Mouse (Mus musculus): ENCODE measurements around the gene Zp3. TPM values are rescaled to one million over a fixed set of nuclear protein-coding genes. Genes with fewer than 3 reads are reported as not detected.
A peak's percentile ranks its signal among the peaks of the same experiment; 100 is the strongest.

The Zp3 gene
- polyA plus RNA-seq, 2 experiments = 0.37 to 0.38 TPM

- DNase-seq (ENCODE audit: low spot score) = no peak
- Histone ChIP-seq H3K9ac (ENCODE audit: low read depth, low read length, severe bottlenecking) (no peak overlapping the region), H3K27me3 (ENCODE audit: control insufficient read depth, insufficient read depth, low read length) (no peaks in the 10 kb centered on the region), H3K4me1 (ENCODE audit: control insufficient read depth, insufficient read depth, low read length) (peaks cover 14% of the 10 kb centered on the region), H3K9me3 (ENCODE audit: control insufficient read depth, low read length) (no peaks in the 10 kb centered on the region), H3K36me3 (ENCODE audit: control insufficient read depth, insufficient read depth, low read length) (no peaks in the 10 kb centered on the region), H3K4me3 (replicated peaks; ENCODE audit: low read length) (no peak overlapping the region), H3K27ac (replicated peaks; ENCODE audit: low read depth, low read length) (peak overlapping the region; percentile 83), H3K4me2 (replicated peaks; ENCODE audit: low read depth, low read length, severe bottlenecking) (peak overlapping the region; percentile 57)
- 75% methylated on average over 9 of the region's 9 CpGs for WGBS
- no peak for ATAC-seq (ENCODE audit: low FRiP score, low read depth)
- TF ChIP-seq POLR2A (IDR thresholded peaks at IDR 0.05; ENCODE audit: borderline replicate concordance, extremely low read depth, insufficient read depth, insufficient read length) = no peak
Measured at GRCm38 (mm10) chr5:135956300-135957206, 23.3 kb upstream of the Zp3 start.

DNA sequence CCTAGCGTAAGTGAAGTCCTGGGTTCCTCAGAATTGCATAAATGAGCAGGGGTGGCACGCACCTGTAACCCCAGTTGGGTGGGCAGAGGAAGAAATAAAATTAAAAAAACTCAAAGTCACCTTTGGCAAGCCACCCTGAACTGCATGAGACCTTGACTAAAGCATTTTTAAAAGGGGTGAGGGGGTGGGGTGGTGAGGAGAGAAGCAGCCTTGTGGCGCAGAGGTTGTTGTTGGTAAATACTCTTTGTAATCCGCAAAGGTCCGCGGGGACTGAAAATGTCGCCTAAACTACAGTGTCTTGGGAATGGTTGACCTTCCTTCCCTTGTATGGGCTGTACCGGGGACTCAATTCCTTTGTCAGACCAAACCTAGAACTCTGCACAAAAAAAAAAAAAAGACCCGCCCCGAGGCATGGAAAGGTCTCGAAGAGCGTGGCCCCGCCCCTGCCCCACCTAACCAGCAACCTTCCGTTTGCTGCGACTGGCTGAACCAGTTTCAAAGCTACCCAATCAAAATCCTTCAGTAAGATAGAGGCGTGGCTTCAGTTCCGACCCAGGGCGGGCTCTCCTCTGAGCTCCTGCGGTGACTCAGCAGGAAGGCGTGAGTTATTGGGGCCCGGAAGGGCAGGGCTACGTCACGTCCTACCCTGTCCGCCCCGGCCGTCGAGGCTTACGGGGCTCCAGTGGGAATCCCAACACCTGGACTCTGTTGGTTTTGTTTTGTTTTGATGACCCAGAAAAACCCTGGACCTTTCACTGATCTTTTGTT lies 22.5 kb upstream of the Zp3 start:
- H3K36me3 ChIP-seq (ENCODE audit: control insufficient read depth, insufficient read depth, low read length) = no peaks in the 10 kb centered on the region
- DNase-seq (ENCODE audit: low spot score) = peak; percentile 100
- H3K4me1 ChIP-seq (ENCODE audit: control insufficient read depth, insufficient read depth, low read length) = peaks cover 19% of the 10 kb centered on the region
- 7% methylated on average over 28 of the region's 28 CpGs for WGBS
- peak; percentile 71; the same call in 1 of the 2 replicates for TF ChIP-seq POLR2A (IDR thresholded peaks at IDR 0.05; ENCODE audit: borderline replicate concordance, extremely low read depth, insufficient read depth, insufficient read length)
- H3K4me2 ChIP-seq (replicated peaks; ENCODE audit: low read depth, low read length, severe bottlenecking) = peak overlapping the region; percentile 57
- H3K9ac ChIP-seq (ENCODE audit: low read depth, low read length, severe bottlenecking) = no peak overlapping the region
- H3K9me3 ChIP-seq (ENCODE audit: control insufficient read depth, low read length) = no peaks in the 10 kb centered on the region
- peak overlapping the region; percentile 32 for H3K4me3 ChIP-seq (replicated peaks; ENCODE audit: low read length)
- peak overlapping the region; percentile 83 for H3K27ac ChIP-seq (replicated peaks; ENCODE audit: low read depth, low read length)
- ATAC-seq (ENCODE audit: low FRiP score, low read depth) = peak; percentile 87
- H3K27me3 ChIP-seq (ENCODE audit: control insufficient read depth, insufficient read depth, low read length) = no peaks in the 10 kb centered on the region

GRCm38 (mm10) chr5:135958367-135958766 lies 21.5 kb upstream of the Zp3 start:
- ATAC-seq (ENCODE audit: low FRiP score, low read depth) (no peak), DNase-seq (ENCODE audit: low spot score) (no peak)
- no peaks in the 10 kb centered on the region for H3K36me3 ChIP-seq (ENCODE audit: control insufficient read depth, insufficient read depth, low read length)
- WGBS = 83% methylated on average over 4 of the region's 4 CpGs
- H3K27me3 ChIP-seq (ENCODE audit: control insufficient read depth, insufficient read depth, low read length) = no peaks in the 10 kb centered on the region
- TF ChIP-seq POLR2A (IDR thresholded peaks at IDR 0.05; ENCODE audit: borderline replicate concordance, extremely low read depth, insufficient read depth, insufficient read length) = no peak
- H3K4me3 ChIP-seq (replicated peaks; ENCODE audit: low read length) = no peak overlapping the region
- H3K4me1 ChIP-seq (ENCODE audit: control insufficient read depth, insufficient read depth, low read length) = peaks cover 19% of the 10 kb centered on the region
- no peak overlapping the region for H3K9ac ChIP-seq (ENCODE audit: low read depth, low read length, severe bottlenecking)
- H3K4me2 ChIP-seq (replicated peaks; ENCODE audit: low read depth, low read length, severe bottlenecking) = no peak overlapping the region; the same call in 1 of the 2 replicates
- H3K9me3 ChIP-seq (ENCODE audit: control insufficient read depth, low read length) = no peaks in the 10 kb centered on the region
- peak overlapping the region; percentile 79 for H3K27ac ChIP-seq (replicated peaks; ENCODE audit: low read depth, low read length)

DNA sequence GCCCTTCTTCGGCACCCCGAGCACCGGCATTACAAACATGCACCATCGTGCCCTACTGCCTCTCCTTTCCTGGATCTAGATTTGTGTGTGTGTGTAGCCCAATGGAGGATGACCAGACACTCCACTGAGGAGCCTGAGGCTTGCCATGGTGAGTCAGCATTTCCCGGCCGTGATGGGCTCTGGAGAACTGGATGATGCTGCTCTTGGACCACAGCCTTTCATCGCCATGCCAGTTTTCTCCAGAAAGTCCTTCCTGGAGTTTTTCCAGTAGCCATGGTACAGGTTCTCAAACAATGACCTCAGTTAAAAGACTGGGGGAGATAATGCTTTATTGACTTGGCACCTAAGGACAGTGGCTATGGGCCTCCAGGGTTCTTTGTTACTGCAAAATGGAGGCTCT lies 20.0 kb upstream of the Zp3 start:
- 94% methylated on average over 7 of the region's 7 CpGs for WGBS
- no peak for TF ChIP-seq POLR2A (IDR thresholded peaks at IDR 0.05; ENCODE audit: borderline replicate concordance, extremely low read depth, insufficient read depth, insufficient read length)
- Histone ChIP-seq H3K4me2 (replicated peaks; ENCODE audit: low read depth, low read length, severe bottlenecking) (no peak overlapping the region), H3K9ac (ENCODE audit: low read depth, low read length, severe bottlenecking) (no peak overlapping the region), H3K27me3 (ENCODE audit: control insufficient read depth, insufficient read depth, low read length) (no peaks in the 10 kb centered on the region), H3K4me1 (ENCODE audit: control insufficient read depth, insufficient read depth, low read length) (peaks cover 19% of the 10 kb centered on the region), H3K4me3 (replicated peaks; ENCODE audit: low read length) (no peak overlapping the region), H3K27ac (replicated peaks; ENCODE audit: low read depth, low read length) (no peak overlapping the region), H3K36me3 (ENCODE audit: control insufficient read depth, insufficient read depth, low read length) (no peaks in the 10 kb centered on the region), H3K9me3 (ENCODE audit: control insufficient read depth, low read length) (no peaks in the 10 kb centered on the region)
- ATAC-seq (ENCODE audit: low FRiP score, low read depth) = no peak
- no peak for DNase-seq (ENCODE audit: low spot score)

DNA sequence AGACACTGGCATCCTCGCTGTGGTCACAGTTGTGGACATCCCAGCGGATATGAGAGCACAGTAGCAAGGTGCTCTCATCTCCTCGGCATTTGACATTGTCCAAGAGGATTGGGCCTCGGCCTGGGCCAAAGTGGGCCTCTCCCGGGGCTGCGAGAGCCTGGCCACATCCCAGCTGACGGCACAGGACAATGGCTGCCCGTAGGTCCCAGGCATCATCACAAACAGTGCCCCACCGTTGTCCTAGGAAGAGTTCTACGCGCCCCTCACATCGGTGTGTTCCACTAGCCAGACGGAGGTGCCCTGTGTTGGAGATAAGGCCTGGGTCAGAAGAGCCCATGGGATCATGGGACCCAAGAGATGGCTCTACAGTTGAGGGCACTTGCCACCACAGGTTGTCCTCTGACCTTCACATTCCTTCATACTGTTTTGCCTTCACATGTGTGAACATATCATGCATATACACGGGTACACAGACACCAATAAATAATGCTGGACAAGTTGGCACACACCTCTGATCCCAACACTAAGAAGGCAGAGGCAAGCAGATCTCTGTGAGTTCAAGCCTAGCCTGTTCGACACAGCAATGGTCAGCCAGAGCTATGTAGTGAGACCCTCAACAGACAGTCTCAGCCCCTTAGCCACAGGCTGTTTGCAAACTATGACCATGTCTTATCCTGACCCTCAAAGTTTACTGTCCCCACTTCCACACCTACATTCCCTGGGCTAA lies 18.8 kb upstream of the Zp3 start:
- no peak overlapping the region for H3K9ac ChIP-seq (ENCODE audit: low read depth, low read length, severe bottlenecking)
- DNase-seq (ENCODE audit: low spot score) (no peak), ATAC-seq (ENCODE audit: low FRiP score, low read depth) (no peak)
- 0 out of 2 replicates have a peak overlapping the region, but pooled peaks have one; percentile 7 for H3K4me2 ChIP-seq (replicated peaks; ENCODE audit: low read depth, low read length, severe bottlenecking)
- no peaks in the 10 kb centered on the region for H3K36me3 ChIP-seq (ENCODE audit: control insufficient read depth, insufficient read depth, low read length)
- peak overlapping the region; percentile 92; the same call in 1 of the 2 replicates for H3K27ac ChIP-seq (replicated peaks; ENCODE audit: low read depth, low read length)
- no peaks in the 10 kb centered on the region for H3K9me3 ChIP-seq (ENCODE audit: control insufficient read depth, low read length)
- H3K4me3 ChIP-seq (replicated peaks; ENCODE audit: low read length) = 0 out of 2 replicates have a peak overlapping the region, but pooled peaks have one; percentile 67
- peaks cover 25% of the 10 kb centered on the region for H3K4me1 ChIP-seq (ENCODE audit: control insufficient read depth, insufficient read depth, low read length)
- no peaks in the 10 kb centered on the region for H3K27me3 ChIP-seq (ENCODE audit: control insufficient read depth, insufficient read depth, low read length)
- WGBS = 96% methylated on average over 15 of the region's 15 CpGs
- TF ChIP-seq POLR2A (IDR thresholded peaks at IDR 0.05; ENCODE audit: borderline replicate concordance, extremely low read depth, insufficient read depth, insufficient read length) = no peak

All from limb, embryonic 14.5 days (tissue).